Mouse (Mus musculus) kidney, postnatal 14 days (tissue): ENCODE data around the gene Gm45808.

Source experiments
- DNase-seq: peaks from one replicate; pipeline ENCODE4 v3.0.0; 2022; ENCODE audit warnings: mixed read lengths

The Gm45808 gene

GRCm38 (mm10) chr7:45447325-45447990 is 39.2 kb downstream of the Gm45808 start:
- DNase-seq = peak; percentile 57

DNA sequence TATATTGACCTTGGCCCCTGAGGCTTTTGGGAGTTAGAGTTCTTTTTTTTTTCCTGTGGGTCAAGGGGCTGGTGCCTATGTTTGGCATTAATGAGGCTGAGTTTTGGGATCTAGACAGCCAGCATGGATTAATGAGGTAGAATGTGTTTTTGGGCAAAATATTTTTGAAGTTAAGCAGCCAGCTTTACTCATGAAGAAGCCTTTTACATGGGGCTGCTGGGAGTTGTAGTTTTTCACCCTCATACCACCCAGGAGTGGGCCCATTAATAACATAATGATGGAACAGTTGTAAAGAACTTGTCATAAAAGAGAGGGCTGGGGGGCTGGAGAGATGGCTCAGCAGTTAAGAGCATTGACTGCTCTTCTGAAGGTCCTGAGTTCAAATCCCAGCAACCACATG is 40.0 kb downstream of the Gm45808 start:
- DNase-seq = no peak

GRCm38 (mm10) chr7:45443526-45444420 is 42.8 kb downstream of the Gm45808 start:
- no peak for DNase-seq

- peak; percentile 45 for DNase-seq
These were observed 48.9 kb downstream of the Gm45808 start, which contains the start of gene Ruvbl2 for GRCm38 (mm10) chr7:45437521-45438276. Ruvbl2 (minus strand) TSS chr7:45438096.

- DNase-seq = no peak
These were observed 49.6 kb downstream of the Gm45808 start for GRCm38 (mm10) chr7:45437046-45437445.

DNA sequence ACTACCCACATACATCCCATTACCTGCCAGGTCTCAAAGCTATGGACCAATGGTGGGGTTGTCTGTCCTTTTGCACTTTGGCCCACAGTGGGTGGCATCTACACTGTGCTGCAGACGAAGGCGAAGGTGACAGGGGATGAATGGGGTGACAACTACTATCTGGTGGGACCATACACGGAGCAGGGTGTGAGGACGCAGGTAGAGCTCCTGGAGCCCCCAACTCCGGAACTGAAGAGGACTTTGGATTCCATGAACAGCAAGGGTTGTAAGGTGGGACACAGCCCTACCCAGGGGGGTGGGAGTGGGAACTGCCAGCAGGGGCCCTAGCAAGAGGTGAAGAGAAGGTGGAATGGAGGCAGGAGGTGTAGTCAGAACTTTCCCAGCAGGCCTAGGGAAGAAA is 50.2 kb downstream of the Gm45808 start:
- DNase-seq = no peak

- DNase-seq = no peak
These were observed 51.6 kb downstream of the Gm45808 start for GRCm38 (mm10) chr7:45435038-45435437.

DNA sequence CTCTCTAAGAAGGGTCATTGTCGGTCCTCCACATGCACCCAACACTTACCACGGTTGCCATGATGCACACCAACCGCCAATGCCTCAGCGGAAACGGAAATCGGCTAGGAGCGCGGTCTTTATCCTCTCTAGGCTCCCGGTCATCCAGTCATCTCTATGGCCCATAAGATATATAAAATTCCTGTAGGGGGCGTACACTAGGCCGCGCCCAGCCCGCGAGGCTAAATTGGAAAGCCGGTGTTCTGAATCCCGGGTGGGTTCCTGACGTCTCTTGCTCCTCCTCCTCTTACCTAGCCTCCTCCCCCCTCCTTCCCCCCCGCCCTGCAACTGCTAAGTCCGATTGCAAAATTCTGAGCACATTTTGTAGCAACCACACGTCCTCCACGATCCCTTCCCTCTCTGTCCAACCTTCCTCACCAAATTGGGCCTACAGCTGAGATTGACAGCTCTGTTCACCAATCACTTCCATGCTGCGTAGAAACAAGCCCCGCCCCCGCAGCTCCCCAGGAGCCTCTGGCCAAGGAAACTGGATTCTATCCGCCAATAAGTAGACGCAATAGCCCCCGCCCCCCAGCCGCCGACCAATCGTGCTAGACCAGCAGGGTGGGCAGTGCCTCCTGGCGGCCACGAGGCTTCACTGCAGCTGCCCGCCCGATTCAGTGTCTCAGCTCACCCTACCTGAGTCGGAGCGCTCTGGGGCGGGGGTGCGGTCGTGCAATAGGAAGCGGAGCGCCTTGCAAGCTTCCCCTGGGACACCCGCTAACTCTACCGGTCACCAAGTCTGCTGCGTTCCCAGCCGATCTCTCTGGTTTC is 52.2 kb downstream of the Gm45808 start, which contains the start of gene Gys1:
Gene Gys1 (plus strand): TSS at position 642 of the 813 bp plus-strand sequence.
- peak; percentile 100 for DNase-seq

DNA sequence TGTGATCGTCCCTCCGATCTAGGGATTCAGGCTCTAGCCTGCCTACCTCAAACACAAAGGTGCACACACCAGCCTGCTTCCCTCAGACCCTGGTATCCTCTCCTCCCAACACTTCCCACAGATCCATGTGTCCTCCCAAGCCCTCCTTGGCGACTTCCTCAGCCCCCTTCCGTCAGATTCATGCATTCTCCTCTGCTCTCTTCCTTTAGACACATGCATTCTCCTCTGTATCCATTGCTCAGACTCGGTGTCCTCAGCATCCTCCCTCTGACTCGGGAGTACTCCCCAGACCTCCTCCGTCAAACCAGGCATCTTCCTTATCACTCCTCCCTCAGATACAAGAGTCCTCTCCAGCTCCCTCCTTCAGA is 52.8 kb downstream of the Gm45808 start:
- DNase-seq = no peak

- DNase-seq = no peak
These were observed 60.1 kb downstream of the Gm45808 start for GRCm38 (mm10) chr7:45426556-45426955.

- no peak for DNase-seq
These were observed 65.4 kb downstream of the Gm45808 start for GRCm38 (mm10) chr7:45421194-45421593.

- no peak for DNase-seq
These were observed 66.0 kb downstream of the Gm45808 start, which contains the start of gene Lhb for GRCm38 (mm10) chr7:45420615-45420919. Lhb (plus strand) TSS chr7:45420820.

- no peak for DNase-seq
These were observed 66.6 kb downstream of the Gm45808 start for GRCm38 (mm10) chr7:45419859-45420614.

GRCm38 (mm10) chr7:45417962-45418492 is 68.6 kb downstream of the Gm45808 start:
- DNase-seq = no peak
